Mouse (Mus musculus): Measurements from ENCODE around the gene Antxr1. TPM values are rescaled to one million over a fixed set of nuclear protein-coding genes. Genes with fewer than 3 reads are reported as not detected.

Antxr1 gene
- polyA plus RNA-seq, 1 experiment from 2014 or later = 0.40 TPM

GRCm38 (mm10) chr6:87248226-87248834 is 87.3 kb downstream of the Antxr1 start:
- Histone ChIP-seq H3K36me3 (ENCODE audit: inconsistent target) (no peaks in the 10 kb centered on the region), H3K4me3 (ENCODE audit: inconsistent target) (no peak overlapping the region), H3K79me2 (ENCODE audit: inconsistent target) (no peaks in the 10 kb centered on the region), H3K27ac (no peak overlapping the region)
- 35% methylated on average over 9 of the region's 9 CpGs for WGBS (ENCODE audit: missing documents)

DNA sequence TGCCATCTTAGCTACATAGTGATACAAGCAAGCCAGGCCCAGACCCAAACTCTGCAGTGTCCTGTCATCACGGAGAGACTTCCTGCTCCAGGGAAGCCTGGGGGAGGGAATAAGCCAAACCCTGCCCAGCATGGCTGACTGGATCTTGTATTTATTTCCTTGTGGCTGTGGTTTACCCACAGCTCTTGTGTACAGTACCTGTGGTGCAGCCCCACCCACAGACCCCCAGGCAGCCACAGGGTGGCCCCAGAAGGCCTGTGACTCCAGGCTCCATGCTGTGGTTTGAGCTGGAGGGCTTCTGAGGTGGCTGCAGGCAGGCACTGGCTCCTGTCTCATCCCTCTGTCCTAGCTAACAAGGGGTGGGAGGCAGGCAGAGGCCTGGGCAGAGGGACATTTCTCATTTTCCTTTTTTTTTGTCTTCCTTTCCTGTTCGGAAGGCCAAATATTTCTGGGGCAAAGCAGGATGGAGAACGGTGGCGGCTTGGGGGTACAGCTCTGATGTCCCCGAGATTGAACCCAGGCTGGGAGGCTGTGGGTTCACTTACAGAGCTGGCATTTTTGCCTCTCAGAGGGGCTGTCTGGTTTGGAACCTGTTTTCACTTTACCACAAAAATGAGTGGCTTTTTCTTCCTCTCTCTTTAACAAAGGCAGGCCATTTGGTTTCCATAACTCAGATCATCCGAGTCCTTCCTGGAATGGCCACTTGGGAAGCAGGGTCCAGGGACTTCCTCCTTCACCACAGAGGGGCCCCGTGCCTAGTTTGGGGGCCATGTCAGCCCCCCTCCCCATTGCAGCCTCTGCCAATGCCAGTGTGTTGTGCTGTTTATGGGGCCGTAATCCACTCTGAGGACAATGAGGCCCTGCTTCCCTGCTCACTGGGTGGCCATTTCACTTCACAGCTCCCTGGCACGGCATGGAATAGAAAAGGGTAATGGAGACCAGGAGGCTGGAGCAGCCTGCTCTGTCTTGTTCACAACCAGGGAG is 91.2 kb downstream of the Antxr1 start:
- Histone ChIP-seq H3K36me3 (ENCODE audit: inconsistent target) (no peaks in the 10 kb centered on the region), H3K79me2 (ENCODE audit: inconsistent target) (no peaks in the 10 kb centered on the region), H3K27ac (no peak overlapping the region), H3K4me3 (ENCODE audit: inconsistent target) (no peak overlapping the region)
- WGBS (ENCODE audit: missing documents) = 85% methylated on average over 9 of the region's 9 CpGs

DNA sequence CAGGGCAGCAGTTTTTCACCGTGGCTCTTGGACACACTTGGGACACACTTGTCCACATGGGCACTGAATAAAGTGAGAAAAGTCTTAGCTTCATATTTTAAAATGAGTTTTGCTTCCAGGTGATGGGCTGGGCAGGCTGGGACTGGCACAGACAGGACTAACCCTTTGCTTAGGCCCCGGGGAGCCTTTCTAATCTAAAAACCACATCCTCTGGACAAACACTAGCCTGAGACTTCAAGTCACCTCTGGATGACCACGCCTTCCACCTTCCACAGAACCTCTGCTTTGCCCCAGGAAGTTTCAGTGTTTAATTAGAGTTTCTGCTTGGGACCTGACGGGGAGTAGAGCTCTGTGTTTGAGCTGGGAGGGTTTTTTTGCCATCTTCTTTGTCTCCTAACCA is 98.4 kb downstream of the Antxr1 start:
- 63% methylated on average over 4 of the region's 4 CpGs for WGBS (ENCODE audit: missing documents)
- no peak overlapping the region for H3K4me3 ChIP-seq (ENCODE audit: inconsistent target)
- no peak overlapping the region for H3K27ac ChIP-seq
- no peaks in the 10 kb centered on the region for H3K36me3 ChIP-seq (ENCODE audit: inconsistent target)
- H3K79me2 ChIP-seq (ENCODE audit: inconsistent target) = no peaks in the 10 kb centered on the region

- H3K27ac ChIP-seq = no peak overlapping the region
- no peaks in the 10 kb centered on the region for H3K36me3 ChIP-seq (ENCODE audit: inconsistent target)
- WGBS (ENCODE audit: missing documents) = 93% methylated on average over 8 of the region's 8 CpGs
- no peaks in the 10 kb centered on the region for H3K79me2 ChIP-seq (ENCODE audit: inconsistent target)
- no peak overlapping the region for H3K4me3 ChIP-seq (ENCODE audit: inconsistent target)
These were observed 99.6 kb downstream of the Antxr1 start for GRCm38 (mm10) chr6:87236061-87236460.

DNA sequence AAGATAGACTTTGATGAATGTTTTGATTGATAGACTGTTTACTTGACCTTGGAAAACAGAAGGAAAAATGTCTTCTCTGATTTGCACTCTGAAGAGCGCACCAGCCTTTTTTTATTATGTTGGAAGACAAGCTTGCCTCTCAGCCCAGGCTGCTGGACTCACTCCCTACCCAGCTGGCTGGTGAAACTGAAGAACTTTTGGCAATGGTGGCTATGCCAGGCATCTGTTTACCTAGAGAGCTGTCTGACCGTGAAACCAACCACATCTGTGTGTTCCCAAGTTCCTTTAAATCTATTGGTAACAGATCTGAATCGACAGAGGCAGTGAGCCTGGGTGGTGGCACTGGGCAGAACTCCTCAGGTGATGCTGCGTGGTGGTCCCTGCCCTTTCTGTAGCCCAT is 102.5 kb downstream of the Antxr1 start:
- Histone ChIP-seq H3K36me3 (ENCODE audit: inconsistent target) (no peaks in the 10 kb centered on the region), H3K27ac (no peak overlapping the region), H3K4me3 (ENCODE audit: inconsistent target) (no peak overlapping the region), H3K79me2 (ENCODE audit: inconsistent target) (no peaks in the 10 kb centered on the region)
- 89% methylated on average over 4 of the region's 4 CpGs for WGBS (ENCODE audit: missing documents)

GRCm38 (mm10) chr6:87230041-87230440 is 105.6 kb downstream of the Antxr1 start:
- 91% methylated on average over 2 of the region's 2 CpGs for WGBS (ENCODE audit: missing documents)
- Histone ChIP-seq H3K27ac (no peak overlapping the region), H3K79me2 (ENCODE audit: inconsistent target) (no peaks in the 10 kb centered on the region)

DNA sequence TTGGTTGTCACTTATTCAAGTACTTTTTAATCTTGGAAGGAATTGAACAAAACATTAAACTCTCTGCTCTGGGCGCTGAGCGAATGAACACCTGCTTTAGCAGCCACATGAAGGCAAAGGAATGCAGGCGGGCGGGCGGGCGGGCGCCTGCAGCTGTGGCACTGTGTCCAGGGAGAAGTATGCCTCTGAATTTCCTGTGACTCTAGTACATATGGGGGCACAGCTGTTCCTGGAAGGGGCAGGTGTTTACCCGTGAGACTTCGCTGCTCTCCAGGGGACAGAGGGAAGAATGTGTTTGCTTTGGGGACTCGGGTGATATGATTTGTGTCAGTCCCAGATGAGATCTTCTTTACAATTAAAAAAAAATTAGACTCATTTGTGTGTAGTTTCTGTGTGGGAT is 107.7 kb downstream of the Antxr1 start:
- WGBS (ENCODE audit: missing documents) = 40% methylated on average over 10 of the region's 10 CpGs
- H3K4me3 ChIP-seq (ENCODE audit: inconsistent target) = no peak overlapping the region

More at GRCm38 (mm10) chr6:87230041-87230440, 105.6 kb downstream of the Antxr1 start:
- H3K36me3 ChIP-seq (ENCODE audit: inconsistent target) = no peaks in the 10 kb centered on the region
- no peak overlapping the region for H3K4me3 ChIP-seq (ENCODE audit: inconsistent target)

DNA sequence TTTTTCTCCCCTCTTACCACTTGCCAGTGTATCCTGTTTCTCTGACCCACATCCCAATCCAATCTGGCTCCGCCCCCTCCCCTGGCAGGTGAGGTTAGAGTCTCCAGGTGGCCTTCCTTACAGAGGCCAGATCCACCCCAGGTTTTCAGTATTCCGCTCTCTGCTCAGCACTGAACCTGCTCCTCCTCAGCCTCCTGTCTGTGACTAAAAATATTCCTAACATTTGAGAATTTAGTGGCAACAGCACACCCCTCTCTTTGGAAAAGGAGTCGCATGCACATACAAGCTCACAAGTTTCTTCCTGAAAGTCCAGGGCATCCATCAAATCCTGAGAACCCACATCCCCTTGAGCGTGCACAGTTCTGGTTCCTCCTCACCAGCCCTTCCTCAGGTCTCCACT is 109.3 kb downstream of the Antxr1 start:
- WGBS (ENCODE audit: missing documents) = 89% methylated on average over 4 of the region's 4 CpGs
- no peaks in the 10 kb centered on the region for H3K36me3 ChIP-seq (ENCODE audit: inconsistent target)
- no peak overlapping the region for H3K27ac ChIP-seq

More for the DNA sequence above, 107.7 kb downstream of the Antxr1 start:
- no peaks in the 10 kb centered on the region for H3K36me3 ChIP-seq (ENCODE audit: inconsistent target)
- no peak overlapping the region for H3K27ac ChIP-seq
- H3K79me2 ChIP-seq (ENCODE audit: inconsistent target) = no peaks in the 10 kb centered on the region

DNA sequence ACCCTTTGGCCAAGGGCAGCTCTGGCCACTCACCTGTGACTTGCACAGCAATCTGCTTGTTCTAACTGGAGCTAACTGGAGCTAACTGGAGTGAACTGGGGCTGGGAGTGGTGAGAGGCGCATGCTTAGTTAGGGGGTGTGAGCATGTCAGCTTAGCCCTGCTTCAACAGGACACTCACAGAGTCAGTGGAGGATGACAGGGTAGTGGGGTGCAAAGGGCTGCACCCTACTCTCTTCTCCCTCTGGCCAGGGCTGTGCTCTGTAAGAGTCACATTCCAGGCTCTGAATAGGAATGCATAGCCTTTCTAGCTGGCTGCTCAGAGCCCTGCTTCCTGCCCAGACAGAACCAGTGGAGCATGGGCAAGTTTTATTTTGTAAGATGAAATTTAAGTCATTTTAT is 110.3 kb downstream of the Antxr1 start:
- 100% methylated on average over 1 of the region's 1 CpGs for WGBS (ENCODE audit: missing documents)
- no peaks in the 10 kb centered on the region for H3K79me2 ChIP-seq (ENCODE audit: inconsistent target)
- H3K4me3 ChIP-seq (ENCODE audit: inconsistent target) = no peak overlapping the region

More for the DNA sequence above, 109.3 kb downstream of the Antxr1 start:
- Histone ChIP-seq H3K4me3 (ENCODE audit: inconsistent target) (no peak overlapping the region), H3K79me2 (ENCODE audit: inconsistent target) (no peaks in the 10 kb centered on the region)

DNA sequence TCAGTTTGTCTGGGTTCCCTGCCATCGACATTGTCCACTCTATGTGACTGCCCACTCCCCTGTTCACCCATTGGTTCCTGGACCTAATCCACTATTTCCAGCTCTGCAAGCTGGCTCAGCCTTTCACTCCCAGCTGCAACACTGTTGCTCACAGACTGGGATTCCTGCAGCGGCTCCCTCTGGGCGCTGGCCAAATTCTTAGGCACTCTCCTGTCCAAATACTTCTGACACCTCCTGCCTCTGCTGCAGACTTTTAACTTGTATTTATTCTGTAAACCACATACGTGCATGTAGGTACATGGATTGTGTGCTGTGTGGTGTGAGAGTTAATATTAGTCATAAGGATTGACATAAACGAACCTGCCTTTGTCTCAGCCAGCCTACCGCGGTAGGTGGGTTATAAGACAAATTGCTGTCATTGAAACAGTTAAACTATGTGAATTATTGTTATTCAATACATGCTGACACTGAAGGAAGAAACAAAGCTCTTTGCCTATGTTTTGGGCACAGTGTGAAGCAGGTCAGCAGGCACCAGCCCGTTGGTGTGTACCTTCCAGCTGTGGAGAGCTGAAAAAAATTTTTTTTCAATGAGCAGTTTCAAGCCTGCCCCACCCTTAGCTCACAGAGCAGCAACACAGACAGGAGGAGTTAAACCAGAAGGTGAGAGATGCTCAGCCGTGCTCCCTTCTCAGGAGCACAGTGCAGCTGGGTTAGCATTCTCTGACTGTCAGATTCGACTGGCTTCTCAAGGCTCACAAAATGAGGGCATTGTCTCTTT is 112.6 kb downstream of the Antxr1 start:
- Histone ChIP-seq H3K4me3 (ENCODE audit: inconsistent target) (no peak overlapping the region), H3K36me3 (ENCODE audit: inconsistent target) (no peaks in the 10 kb centered on the region)
- 93% methylated on average over 10 of the region's 10 CpGs for WGBS (ENCODE audit: missing documents)

More for the DNA sequence above, 110.3 kb downstream of the Antxr1 start:
- Histone ChIP-seq H3K27ac (no peak overlapping the region), H3K36me3 (ENCODE audit: inconsistent target) (no peaks in the 10 kb centered on the region)

DNA sequence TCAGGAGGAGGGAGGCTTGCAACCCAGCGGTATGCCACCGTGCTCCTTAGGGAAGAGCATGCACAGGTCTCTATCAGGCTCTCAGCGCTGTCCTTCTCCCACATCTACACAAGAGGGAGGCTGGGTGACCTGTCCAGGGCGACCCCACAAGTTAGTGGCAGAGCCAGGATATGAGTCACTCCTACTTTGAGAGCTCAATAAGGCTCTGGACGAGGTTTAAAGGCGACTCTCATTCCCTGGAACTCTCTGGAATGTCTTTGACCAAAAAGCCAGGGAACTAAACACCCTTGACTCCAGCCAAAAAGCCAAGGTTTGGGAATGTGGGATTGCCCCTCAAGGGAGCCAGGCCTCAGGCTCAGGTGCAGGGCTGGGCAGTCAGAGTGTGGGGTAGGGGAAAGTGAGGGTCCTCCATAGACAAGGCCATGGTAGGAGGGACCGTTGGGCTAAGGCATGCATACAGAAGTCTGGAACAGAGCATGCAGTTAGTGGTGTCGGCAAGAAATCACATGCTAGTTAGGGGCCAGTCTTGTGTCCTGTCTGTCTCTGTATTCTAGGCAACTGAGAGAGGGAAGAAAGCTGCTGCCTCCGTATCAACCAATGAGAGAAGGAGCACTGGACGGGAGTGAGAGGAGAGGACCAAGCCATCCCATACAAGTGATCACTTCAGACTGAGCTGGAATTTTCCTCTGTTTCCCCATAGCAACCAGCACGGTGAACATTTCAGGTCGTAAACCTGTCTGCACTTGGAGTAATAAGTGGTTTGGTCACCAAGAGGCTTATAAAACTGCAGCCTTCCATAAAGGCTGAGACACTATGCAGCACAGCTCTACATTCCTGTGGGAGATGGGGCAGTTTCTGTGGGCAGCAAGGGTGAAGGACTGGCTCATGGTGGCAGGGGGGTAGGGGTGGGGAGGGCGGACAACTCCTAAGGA is 116.3 kb downstream of the Antxr1 start:
- Histone ChIP-seq H3K4me3 (ENCODE audit: inconsistent target) (no peak overlapping the region), H3K79me2 (ENCODE audit: inconsistent target) (no peaks in the 10 kb centered on the region), H3K27ac (no peak overlapping the region), H3K36me3 (ENCODE audit: inconsistent target) (no peaks in the 10 kb centered on the region)
- WGBS (ENCODE audit: missing documents) = 82% methylated on average over 12 of the region's 13 CpGs

More for the DNA sequence above, 112.6 kb downstream of the Antxr1 start:
- Histone ChIP-seq H3K79me2 (ENCODE audit: inconsistent target) (no peaks in the 10 kb centered on the region), H3K27ac (no peak overlapping the region)

DNA sequence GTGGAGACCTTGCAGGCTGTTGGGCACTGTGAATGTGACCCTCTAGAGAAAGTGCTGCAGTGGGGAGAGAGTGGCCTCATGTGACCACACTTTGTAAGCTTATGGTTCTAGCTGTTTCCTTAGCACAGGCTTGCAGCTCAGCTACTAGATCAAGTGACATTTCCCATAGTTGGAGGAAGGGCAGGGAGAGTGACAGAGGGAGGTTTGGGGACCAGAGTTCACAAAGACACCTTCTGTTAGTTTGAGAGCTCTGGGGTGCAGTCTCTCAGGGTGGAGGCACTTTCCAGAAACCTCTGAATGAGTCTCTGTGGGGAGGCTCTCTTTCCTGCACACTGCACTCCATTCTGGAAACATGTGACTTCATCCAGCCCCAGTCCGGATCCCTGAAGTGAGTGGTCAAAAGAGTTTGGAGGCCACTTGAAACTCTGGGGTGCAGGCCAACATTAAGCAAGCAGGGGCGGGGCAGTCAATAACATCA is 119.5 kb downstream of the Antxr1 start:
- H3K79me2 ChIP-seq (ENCODE audit: inconsistent target) = no peaks in the 10 kb centered on the region
- no peak overlapping the region for H3K27ac ChIP-seq
- 87% methylated on average over 2 of the region's 2 CpGs for WGBS (ENCODE audit: missing documents)
- H3K36me3 ChIP-seq (ENCODE audit: inconsistent target) = no peaks in the 10 kb centered on the region
- H3K4me3 ChIP-seq (ENCODE audit: inconsistent target) = no peak overlapping the region

GRCm38 (mm10) chr6:87213262-87213661 is 122.4 kb downstream of the Antxr1 start:
- WGBS (ENCODE audit: missing documents) = 59% methylated on average over 7 of the region's 7 CpGs
- Histone ChIP-seq H3K36me3 (ENCODE audit: inconsistent target) (no peaks in the 10 kb centered on the region), H3K79me2 (ENCODE audit: inconsistent target) (no peaks in the 10 kb centered on the region), H3K4me3 (ENCODE audit: inconsistent target) (no peak overlapping the region), H3K27ac (no peak overlapping the region)
